ENCODE assay signal across 12 mouse cellular contexts in genomic region chr7:95254913-95255312, GRCm38 (mm10).
"Had no signal": no experiment of that assay in that cellular context is flagged by ENCODE, and none has a peak within 500 bp of the region (broad histone marks: within the 10 kb centered on the region; RNA-seq: fewer than 3 reads in every experiment).

No protein-coding gene starts in this region.

- H3K27ac ChIP-seq: kidney, embryonic 15.5 days; liver, embryonic 13.5 days; neural tube, embryonic 13.5 days had no signal

- H3K9ac ChIP-seq: kidney, embryonic 15.5 days; liver, embryonic 13.5 days; neural tube, embryonic 13.5 days had no signal

- H3K36me3 ChIP-seq: kidney, embryonic 15.5 days; liver, embryonic 13.5 days; neural tube, embryonic 13.5 days had no signal

- H3K9me3 ChIP-seq: kidney, embryonic 15.5 days; liver, embryonic 13.5 days; neural tube, embryonic 13.5 days had no signal

- DNase-seq: kidney, adult 8-10 months; kidney, postnatal 10 days; kidney, postnatal 36 days; liver, embryonic 13.5 days; lung, adult 2 months; lung, postnatal 14 days; lung, postnatal 4 days; thymus, adult 18-20 months; thymus, postnatal 36 days had no signal

- H3K27me3 ChIP-seq: kidney, embryonic 15.5 days; liver, embryonic 13.5 days; neural tube, embryonic 13.5 days had no signal

- H3K4me3 ChIP-seq: kidney, embryonic 15.5 days; liver, embryonic 13.5 days; neural tube, embryonic 13.5 days had no signal

- H3K4me1 ChIP-seq: kidney, embryonic 15.5 days; liver, embryonic 13.5 days; neural tube, embryonic 13.5 days had no signal

- H3K4me2 ChIP-seq: kidney, embryonic 15.5 days; liver, embryonic 13.5 days; midbrain, embryonic 11.5 days; neural tube, embryonic 13.5 days had no signal
